Comparison of ENCODE assay signal across 20 mouse cellular contexts in genomic region chr17:5803229-5804012, GRCm38 (mm10). TPM values are rescaled to one million over a fixed set of nuclear protein-coding genes. Genes with fewer than 3 reads are reported as not detected.
DNase-seq lines count a peak whose midpoint lies in the region; TF ChIP-seq lines count a peak whose summit lies in the region.
"Had no signal": no experiment of that assay in that cellular context is flagged by ENCODE, and none has a peak within 500 bp of the region (broad histone marks: within the 10 kb centered on the region; RNA-seq: fewer than 3 reads in every experiment).

No protein-coding gene starts in this region.

- peak; percentile 83 for DNase-seq in heart, adult 11 months
- DNase-seq in heart, adult 2 months: no peak
- peak; percentile 74 for DNase-seq in A20 (ENCODE audit: low read depth, low spot score)
- peak; percentile 65 for DNase-seq in T-cell, adult 2 months (ENCODE audit: low spot score)
- peak; percentile 75 for DNase-seq in naive thymus-derived CD4-positive, alpha-beta T cell, adult 2 months (ENCODE audit: low read depth)
- no peak for DNase-seq in cerebellum, adult 11 months
- no peak for DNase-seq in layer of hippocampus, adult 9-11 months
- DNase-seq in lung, adult 2 months: no peak
- DNase-seq: adrenal gland, postnatal 10 days; cerebellum, postnatal 36 days; forebrain, postnatal 0 days; kidney, adult 2 months; layer of hippocampus, postnatal 36 days; midbrain, embryonic 14.5 days; right cerebral cortex, postnatal 25 days had no signal

- H3K36me3 ChIP-seq in heart, adult 2 months (ENCODE audit: control insufficient read depth, insufficient read depth, low read length): no peaks in the 10 kb centered on the region
- H3K36me3 ChIP-seq: forebrain, embryonic 10.5 days; neural tube, embryonic 15.5 days had no signal

- intact Hi-C loops in heart, adult 2 months (cut with DNase I): no loop called here

- no peaks in the 10 kb centered on the region; the same call in 1 of the 2 replicates for H3K79me2 ChIP-seq in heart, adult 2 months (replicated peaks; ENCODE audit: control insufficient read depth, insufficient read depth, low read length)

- H3K27ac ChIP-seq in heart, adult 2 months: no peak overlapping the region
- H3K27ac ChIP-seq: forebrain, embryonic 10.5 days; hindbrain, postnatal 0 days; liver, embryonic 14.5 days; neural tube, embryonic 15.5 days had no signal

- 94% methylated on average over 10 of the region's 10 CpGs for WGBS in heart, adult 2 months
- 88% methylated on average over 10 of the region's 10 CpGs for WGBS in lung, adult 2 months

- peaks cover 25% of the 10 kb centered on the region for H3K4me1 ChIP-seq in heart, adult 2 months (ENCODE audit: control insufficient read depth, insufficient read depth, low read length)
- peaks cover 9% of the 10 kb centered on the region; the same call in 1 of the 2 replicates for H3K4me1 ChIP-seq in lung, adult 2 months (ENCODE audit: control insufficient read depth, insufficient read depth, low read length)

- TF ChIP-seq POLR2A in heart, adult 2 months (IDR thresholded peaks at IDR 0.05; ENCODE audit: insufficient read depth, low read depth, low read length): no peak
- TF ChIP-seq POLR2A in lung, adult 2 months (IDR thresholded peaks at IDR 0.05; ENCODE audit: borderline replicate concordance, extremely low read depth, low read depth, low read length): no peak

- no peak overlapping the region for H3K4me3 ChIP-seq in heart, adult 2 months
- H3K4me3 ChIP-seq in lung, adult 2 months (replicated peaks; ENCODE audit: extremely low read depth, low read depth, low read length): no peak overlapping the region
- H3K4me3 ChIP-seq: forebrain, embryonic 10.5 days; megakaryocyte, embryonic 14.5 days; neural tube, embryonic 15.5 days had no signal

- no peaks in the 10 kb centered on the region for H3K27me3 ChIP-seq in heart, adult 2 months (ENCODE audit: control insufficient read depth, insufficient read depth, low read length)
- H3K27me3 ChIP-seq: megakaryocyte, embryonic 14.5 days; neural tube, embryonic 15.5 days had no signal

- no peak for TF ChIP-seq CTCF in heart, adult 2 months (IDR thresholded peaks at IDR 0.05)
- TF ChIP-seq CTCF in lung, adult 2 months (IDR thresholded peaks at IDR 0.05; ENCODE audit: insufficient read depth, low read length): no peak

- H3K9ac ChIP-seq in heart, adult 2 months (ENCODE audit: low read depth, low read length): no peak overlapping the region
- H3K9ac ChIP-seq: forebrain, postnatal 0 days; liver, embryonic 14.5 days; neural tube, embryonic 15.5 days had no signal

- no peak for TF ChIP-seq EP300 in heart, adult 2 months (IDR thresholded peaks at IDR 0.05; ENCODE audit: insufficient read depth, low read depth, low read length)

RNA-seq across cellular contexts. Expression of gene Snx9, which starts 37.7 kb away (rescaled TPM):
- total RNA-seq in heart, adult 2 months (2021): 10 to 100 TPM; 30.2 to 31.9 TPM
- polyA plus RNA-seq in heart, adult 2 months (2012; rRNA removed): 16.7 and 27.0 TPM in 2 replicates
- 26.7 and 31.4 TPM in 2 replicates for polyA plus RNA-seq in lung, adult 2 months (2012; rRNA removed)

Comparison
In these comparisons a context has a peak if more than half of its experiments do, and no peak if none do; other contexts are left out.
1. DNase-seq: peak in heart, adult 11 months (single experiment), A20 (single experiment), T-cell, adult 2 months (single experiment) and naive thymus-derived CD4-positive, alpha-beta T cell, adult 2 months (single experiment); none in heart, adult 2 months (0 of 2), cerebellum, adult 11 months (single experiment), layer of hippocampus, adult 9-11 months (single experiment) and lung, adult 2 months (single experiment).